Mouse (Mus musculus) midbrain, embryonic 13.5 days (tissue): ENCODE measurements around the gene Itprip. TPM values are rescaled to one million over a fixed set of nuclear protein-coding genes. Genes with fewer than 3 reads are reported as not detected.
A peak's percentile ranks its signal among the peaks of the same experiment; 100 is the strongest.

Experiments used
- ATAC-seq: fragments of 200-750 bp; cut with Nextera tagmentation; 2 replicates; pipeline ENCODE4 v1.8.0; 2017; ENCODE audit warnings: mild to moderate bottlenecking, moderate TSS enrichment, moderate library complexity
- H3K27ac ChIP-seq: fragments of 300-500 bp; sonication (generic); 2 replicates; pipeline ENCODE4 v1.5.1; 2015; ENCODE audit warnings: inconsistent platforms, mild to moderate bottlenecking, moderate library complexity
- H3K27me3 ChIP-seq: fragments of 300-500 bp; sonication (generic); 2 replicates; pipeline ENCODE4 v1.6.1; 2015; ENCODE audit warnings: mild to moderate bottlenecking, inconsistent platforms
- H3K36me3 ChIP-seq: fragments of 300-500 bp; sonication (generic); 2 replicates; pipeline ENCODE4 v1.6.1; 2015; ENCODE audit warnings: mild to moderate bottlenecking, inconsistent platforms
- H3K4me1 ChIP-seq: fragments of 300-500 bp; sonication (generic); replicated peaks from 2 replicates; pipeline ENCODE4 v1.6.1; 2015; ENCODE audit warnings: inconsistent platforms
- H3K4me2 ChIP-seq: fragments of 300-500 bp; sonication (generic); replicated peaks from 2 replicates; pipeline ENCODE4 v1.6.1; 2015; ENCODE audit warnings: moderate library complexity, mild to moderate bottlenecking, inconsistent platforms
- H3K4me3 ChIP-seq: fragments of 300-500 bp; sonication (generic); replicated peaks from 2 replicates; pipeline ENCODE4 v1.5.1; 2015; ENCODE audit warnings: mild to moderate bottlenecking, inconsistent platforms
- H3K9ac ChIP-seq: fragments of 300-500 bp; sonication (generic); replicated peaks from 2 replicates; pipeline ENCODE4 v1.6.1; 2015; ENCODE audit warnings: mild to moderate bottlenecking, inconsistent platforms
- H3K9me3 ChIP-seq: fragments of 300-500 bp; sonication (generic); 2 replicates; pipeline ENCODE4 v1.6.1; 2016; ENCODE audit warnings: mild to moderate bottlenecking, inconsistent platforms
- WGBS: fragments of 180-500 bp; shearing (Covaris S2); methylation state at CpG from one replicate; pipeline ENCODE4 v1.1.7; 2015; 5-methylcytosine and 5-hydroxymethylcytosine counted together
- polyA plus RNA-seq: library from polyadenylated mRNA; unstranded; fragments of >200 nt; fragmentation: Nextera tagmentation; extraction: Ambion mirVana; gene quantifications from 2 replicates; pipeline ENCODE4 v1.2.1, GENCODE M21; 2015

The Itprip gene
- 8.5 and 9.2 TPM in 2 replicates for polyA plus RNA-seq

DNA sequence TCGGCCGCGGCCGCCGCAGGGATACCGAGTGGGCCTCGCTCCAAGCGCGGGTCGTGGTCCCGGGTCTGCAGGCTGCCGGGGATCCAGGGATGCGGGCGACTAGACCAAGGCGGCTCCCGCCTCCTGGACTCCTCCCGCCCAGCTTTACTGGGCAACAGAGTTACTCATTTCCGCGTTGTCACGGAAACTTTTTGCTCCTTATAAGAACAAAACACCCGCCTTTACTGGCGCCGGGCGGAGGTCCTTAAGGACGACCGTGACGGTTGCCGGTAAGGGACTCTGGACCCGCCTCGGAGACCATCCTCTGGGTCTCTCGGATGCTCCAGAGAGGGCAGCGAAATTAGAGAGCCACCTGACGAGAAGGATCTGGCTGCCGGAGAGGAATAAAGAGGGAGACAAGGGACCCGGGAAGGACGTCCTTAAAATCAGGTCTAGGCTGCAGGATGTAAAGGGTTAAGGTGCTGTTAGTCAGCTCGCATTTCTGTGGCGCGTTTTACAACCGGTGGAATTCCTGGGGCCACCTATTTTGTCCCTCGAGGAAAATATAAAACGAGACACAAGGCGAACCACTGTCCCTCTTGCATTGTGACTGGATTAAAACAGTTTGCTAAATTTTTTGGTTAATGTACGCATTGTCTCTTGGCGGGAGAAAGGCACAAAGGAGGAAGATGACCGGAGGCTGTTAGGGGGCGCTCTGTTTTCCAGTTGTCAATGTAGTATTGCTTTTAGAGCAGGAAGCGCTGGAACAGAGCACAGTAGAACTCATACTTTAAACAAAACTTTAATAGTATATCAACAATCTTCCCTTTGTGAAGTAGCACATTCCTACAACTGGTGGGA lies at the start of gene Itprip, which contains the start of gene Cfap43:
TSS of gene Itprip (minus strand) at position 174 of the 840 bp plus-strand sequence.
TSS of gene Cfap43 (minus strand) at position 162 of the 840 bp plus-strand sequence.
- ATAC-seq = peak; percentile 79
- H3K36me3 ChIP-seq = no peaks in the 10 kb centered on the region
- peak within 1 kb of the TSS; percentile 91 for H3K4me2 ChIP-seq
- peak within 1 kb of the TSS; percentile 77 for H3K9ac ChIP-seq
- under 1% methylated on average over 47 of the region's 48 CpGs for WGBS
- H3K27me3 ChIP-seq = no peaks in the 10 kb centered on the region
- peak within 1 kb of the TSS; percentile 84 for H3K27ac ChIP-seq
- H3K9me3 ChIP-seq = no peaks in the 10 kb centered on the region
- H3K4me1 ChIP-seq = peaks cover 24% of the 10 kb centered on the region
- H3K4me3 ChIP-seq = peak within 1 kb of the TSS; percentile 81

DNA sequence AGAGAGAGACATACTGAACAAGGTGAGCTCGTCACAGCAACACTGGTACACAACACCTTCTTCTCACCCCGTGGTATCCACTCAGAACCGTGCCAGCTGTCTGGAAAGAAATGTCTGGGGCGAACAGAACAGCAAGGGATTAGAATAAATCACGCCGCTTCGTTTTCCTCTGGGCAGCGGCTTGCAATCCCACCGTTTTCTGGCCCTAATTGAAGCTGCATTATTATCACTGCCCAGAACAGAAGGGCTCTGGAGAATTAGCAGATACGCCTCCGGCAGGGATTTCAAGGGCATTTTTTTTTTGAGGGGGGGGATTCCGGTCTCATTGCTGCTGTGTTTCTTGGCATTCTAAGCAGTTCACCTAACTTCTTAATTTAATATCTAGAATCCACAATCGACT lies 39.1 kb upstream of the Itprip start:
- ATAC-seq = peak; percentile 65

GRCm38 (mm10) chr19:47953169-47953568 lies 34.1 kb upstream of the Itprip start:
- Histone ChIP-seq H3K36me3 (no peaks in the 10 kb centered on the region), H3K9ac (no peak overlapping the region), H3K27ac (peak overlapping the region; percentile 74), H3K4me3 (no peak overlapping the region), H3K4me2 (no peak overlapping the region), H3K9me3 (no peaks in the 10 kb centered on the region), H3K4me1 (peaks cover 13% of the 10 kb centered on the region), H3K27me3 (no peaks in the 10 kb centered on the region)
- no peak for ATAC-seq
- WGBS = 34% methylated on average over 9 of the region's 9 CpGs

More for the DNA sequence above, 39.1 kb upstream of the Itprip start:
- Histone ChIP-seq H3K4me1 (peaks cover 2% of the 10 kb centered on the region; the same call in 1 of the 2 replicates), H3K9ac (no peak overlapping the region), H3K27ac (peak overlapping the region; percentile 70), H3K27me3 (no peaks in the 10 kb centered on the region), H3K4me3 (no peak overlapping the region), H3K36me3 (no peaks in the 10 kb centered on the region), H3K9me3 (no peaks in the 10 kb centered on the region), H3K4me2 (peak overlapping the region; percentile 15; the same call in 1 of the 2 replicates)
- WGBS = 43% methylated on average over 13 of the region's 13 CpGs

DNA sequence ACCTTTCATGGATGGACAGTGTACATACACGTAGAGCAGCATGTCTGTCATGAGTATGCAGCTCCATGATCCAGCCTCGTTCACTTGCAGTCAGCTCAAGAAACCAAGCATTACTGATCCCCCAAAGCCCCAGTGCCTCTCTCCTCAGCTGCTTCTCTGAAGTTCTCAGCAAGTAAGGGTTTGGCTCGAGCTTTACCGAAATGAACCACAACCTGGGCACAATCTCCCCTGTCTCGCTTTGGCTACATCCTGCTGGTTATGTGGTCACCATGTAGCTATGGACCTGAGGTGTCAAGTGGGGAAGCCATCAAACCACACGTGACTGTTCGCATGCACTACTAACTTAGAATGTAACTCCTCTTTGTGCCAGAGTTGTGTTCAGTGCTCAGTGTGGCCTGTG lies 31.8 kb upstream of the Itprip start:
- Histone ChIP-seq H3K4me2 (no peak overlapping the region), H3K9me3 (no peaks in the 10 kb centered on the region), H3K36me3 (no peaks in the 10 kb centered on the region), H3K9ac (no peak overlapping the region), H3K4me3 (no peak overlapping the region), H3K27me3 (no peaks in the 10 kb centered on the region), H3K4me1 (peaks cover 25% of the 10 kb centered on the region), H3K27ac (no peak overlapping the region)
- ATAC-seq = no peak
- 89% methylated on average over 7 of the region's 7 CpGs for WGBS

GRCm38 (mm10) chr19:47946821-47947465 lies 27.8 kb upstream of the Itprip start:
- 0 out of 2 replicates have a peak overlapping the region, but pooled peaks have one; percentile 23 for H3K9ac ChIP-seq
- no peaks in the 10 kb centered on the region for H3K36me3 ChIP-seq

DNA sequence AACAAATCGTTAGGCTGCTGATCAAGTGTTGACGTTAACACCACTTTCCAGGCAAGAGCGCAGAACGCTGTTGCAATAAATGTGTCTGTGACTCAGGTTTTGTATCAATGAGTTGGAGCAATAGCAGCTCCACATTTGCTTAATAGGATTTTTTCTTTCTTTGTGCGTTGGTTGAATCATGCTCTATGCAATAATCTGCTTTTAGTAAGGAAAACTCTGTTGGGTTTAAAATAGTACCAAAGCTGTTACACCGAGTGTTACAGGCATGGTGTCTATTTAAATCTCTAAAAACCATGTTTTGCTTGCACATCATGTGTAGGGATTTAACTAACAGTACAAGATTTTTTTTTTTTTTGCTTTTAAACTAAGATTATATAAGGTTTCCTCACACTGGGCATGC lies 20.3 kb upstream of the Itprip start:
- Histone ChIP-seq H3K9me3 (no peaks in the 10 kb centered on the region), H3K27ac (no peak overlapping the region), H3K4me3 (no peak overlapping the region), H3K27me3 (peaks cover 18% of the 10 kb centered on the region), H3K36me3 (no peaks in the 10 kb centered on the region), H3K9ac (no peak overlapping the region), H3K4me1 (peaks cover 17% of the 10 kb centered on the region), H3K4me2 (no peak overlapping the region)
- 72% methylated on average over 6 of the region's 6 CpGs for WGBS
- ATAC-seq = no peak

More at GRCm38 (mm10) chr19:47946821-47947465, 27.8 kb upstream of the Itprip start:
- H3K4me1 ChIP-seq = peaks cover 11% of the 10 kb centered on the region
- H3K27me3 ChIP-seq = no peaks in the 10 kb centered on the region
- peak; percentile 78; the same call in 1 of the 2 replicates for ATAC-seq
- H3K4me3 ChIP-seq = 0 out of 2 replicates have a peak overlapping the region, but pooled peaks have one; percentile 5
- H3K9me3 ChIP-seq = no peaks in the 10 kb centered on the region
- 38% methylated on average over 23 of the region's 23 CpGs for WGBS
- H3K27ac ChIP-seq = no peak overlapping the region
- peak overlapping the region; percentile 37 for H3K4me2 ChIP-seq

DNA sequence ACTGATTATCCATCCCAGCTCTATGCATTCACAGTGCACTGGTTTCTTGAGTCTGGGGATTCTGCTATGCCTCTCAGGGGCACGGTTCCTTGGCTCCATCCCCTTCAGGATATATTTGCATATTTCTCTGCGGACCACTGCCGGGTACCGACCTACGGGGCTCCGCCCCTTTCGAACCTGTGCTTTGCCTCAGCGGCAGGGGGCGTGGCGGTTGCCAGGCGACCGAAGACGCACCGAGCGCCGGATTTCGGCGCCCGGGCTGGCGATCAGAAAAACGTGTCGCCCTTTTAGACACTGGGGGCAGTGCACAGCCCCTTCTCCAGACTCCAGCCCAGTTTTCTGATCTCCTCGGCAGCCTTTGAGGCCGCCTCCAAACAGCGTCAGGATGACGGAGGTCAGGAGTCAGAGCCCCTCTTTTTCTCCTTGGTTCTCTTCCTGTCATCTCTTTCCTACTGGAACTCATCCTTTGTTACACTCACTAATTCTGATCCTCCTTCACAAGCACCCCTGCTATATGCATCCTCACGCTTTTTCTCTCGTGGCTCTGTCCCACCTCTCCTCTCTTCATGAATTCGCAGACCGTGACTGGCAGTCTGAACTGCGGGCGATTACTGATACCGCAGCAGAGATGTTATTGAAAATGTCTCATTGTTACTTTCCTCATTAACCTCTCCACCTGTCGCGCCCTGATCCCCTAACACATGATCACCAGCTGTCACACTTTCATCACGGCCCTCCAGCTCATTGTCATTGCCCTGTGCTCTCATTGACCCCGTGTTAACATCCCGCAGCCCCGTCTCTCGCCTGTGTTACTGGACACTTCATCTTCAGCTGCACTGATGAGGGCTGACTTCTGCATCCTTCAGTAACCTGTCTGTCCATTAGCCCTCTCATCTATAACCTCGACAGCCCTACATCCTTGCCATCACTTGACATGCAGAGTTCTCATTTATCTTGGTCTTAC lies 18.6 kb upstream of the Itprip start, which contains the start of gene Cfap58:
TSS of gene Cfap58 (plus strand) at position 233 of the 964 bp plus-strand sequence.
- Histone ChIP-seq H3K27me3 (peaks cover 18% of the 10 kb centered on the region), H3K36me3 (no peaks in the 10 kb centered on the region), H3K9me3 (no peaks in the 10 kb centered on the region), H3K27ac (peak within 1 kb of the TSS; percentile 72), H3K4me3 (peak within 1 kb of the TSS; percentile 40), H3K4me2 (peak within 1 kb of the TSS; percentile 72), H3K4me1 (peaks cover 17% of the 10 kb centered on the region), H3K9ac (peak within 1 kb of the TSS; percentile 45)
- 2% methylated on average over 41 of the region's 41 CpGs for WGBS
- ATAC-seq = peak; percentile 93

GRCm38 (mm10) chr19:47936938-47937337 lies 17.8 kb upstream of the Itprip start:
- Histone ChIP-seq H3K4me2 (peak overlapping the region; percentile 72), H3K27ac (peak overlapping the region; percentile 72; the same call in 1 of the 2 replicates), H3K4me1 (peaks cover 17% of the 10 kb centered on the region), H3K27me3 (peaks cover 18% of the 10 kb centered on the region), H3K4me3 (peak overlapping the region; percentile 40), H3K36me3 (no peaks in the 10 kb centered on the region), H3K9ac (peak overlapping the region; percentile 45), H3K9me3 (no peaks in the 10 kb centered on the region)
- WGBS = 66% methylated on average over 9 of the region's 9 CpGs
- no peak for ATAC-seq

- peaks cover 17% of the 10 kb centered on the region for H3K4me1 ChIP-seq
Observed at GRCm38 (mm10) chr19:47936490-47936889, 17.4 kb upstream of the Itprip start.

DNA sequence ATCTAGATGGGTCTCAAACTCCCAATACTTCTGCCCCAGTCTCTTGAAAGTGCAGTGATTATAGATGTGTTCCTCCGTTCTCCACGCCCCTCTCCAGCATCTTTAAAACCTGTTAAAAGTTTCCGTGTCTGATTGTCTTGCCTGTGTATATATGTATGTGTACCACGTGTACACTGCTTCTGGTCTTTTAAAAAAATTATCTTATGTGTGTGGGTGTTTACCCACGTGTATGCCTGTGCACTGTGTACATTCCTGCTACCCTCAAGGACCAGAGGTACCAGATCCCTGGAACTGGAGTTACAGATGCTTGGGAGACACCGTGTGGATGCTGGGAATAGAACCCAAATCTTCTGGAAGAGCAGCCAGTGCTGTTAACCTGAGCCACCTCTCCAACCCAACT lies 16.4 kb upstream of the Itprip start:
- peaks cover 17% of the 10 kb centered on the region for H3K4me1 ChIP-seq
- WGBS = 90% methylated on average over 6 of the region's 6 CpGs
- H3K27me3 ChIP-seq = peaks cover 12% of the 10 kb centered on the region; the same call in 1 of the 2 replicates
- no peak for ATAC-seq
- no peaks in the 10 kb centered on the region for H3K9me3 ChIP-seq
- no peak overlapping the region for H3K9ac ChIP-seq
- H3K36me3 ChIP-seq = no peaks in the 10 kb centered on the region
- H3K4me3 ChIP-seq = no peak overlapping the region
- H3K27ac ChIP-seq = no peak overlapping the region
- no peak overlapping the region for H3K4me2 ChIP-seq

More at GRCm38 (mm10) chr19:47936490-47936889, 17.4 kb upstream of the Itprip start:
- Histone ChIP-seq H3K9ac (no peak overlapping the region), H3K27me3 (peaks cover 18% of the 10 kb centered on the region), H3K36me3 (no peaks in the 10 kb centered on the region), H3K4me3 (no peak overlapping the region), H3K9me3 (no peaks in the 10 kb centered on the region), H3K27ac (0 out of 2 replicates have a peak overlapping the region, but pooled peaks have one; percentile 72), H3K4me2 (no peak overlapping the region)
- 91% methylated on average over 11 of the region's 11 CpGs for WGBS
- ATAC-seq = no peak

DNA sequence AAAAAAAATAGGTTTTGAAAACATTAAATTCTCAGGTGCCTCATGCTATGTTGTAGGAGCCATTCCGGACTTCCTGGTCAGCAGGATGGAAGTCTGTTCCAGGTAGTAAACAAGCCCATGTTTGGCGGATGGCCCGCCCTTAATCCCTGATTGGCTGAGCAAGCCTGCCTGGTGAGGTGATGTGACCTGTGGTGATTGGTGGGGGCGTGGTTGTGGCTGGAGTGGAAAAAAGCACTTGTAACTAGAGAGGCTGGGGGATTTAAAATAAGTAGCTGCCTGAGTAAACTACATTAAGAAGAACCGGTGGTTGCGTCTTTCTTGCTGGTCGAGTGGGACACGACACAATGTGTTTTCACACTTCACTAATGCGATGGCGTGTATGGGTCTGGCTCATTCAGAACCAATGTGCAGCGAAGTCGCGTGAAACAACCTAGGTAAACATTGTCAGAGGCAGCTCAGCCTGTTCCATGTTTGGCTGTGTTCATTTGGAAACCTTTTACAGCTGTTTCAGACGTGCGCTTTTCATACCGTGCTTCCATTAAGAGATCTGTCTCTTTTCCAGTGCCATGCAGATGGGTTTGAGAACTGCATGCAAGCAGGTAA lies 15.6 kb upstream of the Itprip start:
- no peak overlapping the region for H3K4me2 ChIP-seq
- no peaks in the 10 kb centered on the region for H3K36me3 ChIP-seq
- H3K27me3 ChIP-seq = peaks cover 4% of the 10 kb centered on the region; the same call in 1 of the 2 replicates
- H3K27ac ChIP-seq = no peak overlapping the region
- 64% methylated on average over 16 of the region's 16 CpGs for WGBS
- H3K4me1 ChIP-seq = peaks cover 17% of the 10 kb centered on the region
- H3K9ac ChIP-seq = no peak overlapping the region
- no peak overlapping the region for H3K4me3 ChIP-seq
- no peak for ATAC-seq
- H3K9me3 ChIP-seq = no peaks in the 10 kb centered on the region
